Mouse (Mus musculus) stomach, postnatal 0 days (tissue): ENCODE data around the gene Senp7.

ENCODE experiments used
- CTCF ChIP-seq: IDR thresholded peaks from 2 replicates; pipeline ENCODE4 v1.5.1; 2016; ENCODE audit warnings: antibody characterized with exemption, low read depth, mild to moderate bottlenecking, moderate library complexity
- EP300 ChIP-seq: optimal IDR thresholded peaks from 2 replicates; pipeline ENCODE3; 2016; ENCODE audit warnings: antibody characterized with exemption

DNA sequence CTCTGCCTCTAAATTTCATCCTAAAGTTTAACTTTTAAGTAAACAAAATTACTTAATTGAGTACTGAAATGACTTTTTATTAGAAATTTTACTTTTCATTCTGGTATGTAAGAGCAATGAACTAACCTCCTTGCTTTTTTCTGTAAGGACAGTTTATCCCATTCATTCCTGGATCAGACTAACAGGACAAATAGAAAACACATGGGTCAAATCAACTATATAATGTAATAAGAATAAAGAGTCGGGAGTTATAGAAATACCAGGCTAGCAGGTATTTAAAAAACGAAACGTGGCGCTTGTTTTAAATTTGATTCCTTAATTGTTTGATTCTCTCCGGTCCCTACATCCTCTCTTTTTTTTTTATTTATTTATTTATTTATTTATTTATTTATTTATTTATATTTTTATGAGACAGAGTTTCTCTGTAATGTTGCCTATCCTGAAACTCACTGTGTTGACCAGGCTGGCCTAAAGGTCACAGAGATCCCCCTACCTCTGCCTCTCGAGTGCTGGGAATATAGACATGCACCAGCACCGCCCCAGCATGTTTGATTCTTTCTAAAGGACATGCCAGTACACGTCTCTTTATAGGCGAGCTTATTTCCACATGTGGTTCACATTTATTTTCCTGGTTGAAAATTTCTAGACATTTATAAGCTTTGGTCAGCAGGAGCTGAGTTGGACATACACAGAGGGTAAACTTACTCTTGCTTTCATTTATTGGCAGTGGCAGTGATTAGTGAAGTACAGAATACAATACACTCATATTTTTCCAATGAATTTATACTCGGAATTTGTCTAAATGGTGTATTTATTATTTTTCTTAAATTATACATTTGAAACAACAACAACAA, 69.4 kb downstream of the Senp7 start:
- no peak for TF ChIP-seq CTCF
- TF ChIP-seq EP300: no peak
